Mouse (Mus musculus) frontal cortex, adult 2 months (tissue): ENCODE data around the gene Pfdn4. TPM values are rescaled to one million over a fixed set of nuclear protein-coding genes. Genes with fewer than 3 reads are reported as not detected.
"Not testable (repeated sequence)": the region's sequence is repeated elsewhere in the genome, so short reads cannot be mapped to it uniquely, and the experiment has no call there.

ENCODE experiments used
- DNase-seq, 2 experiments: peaks; one replicate each; pipeline ENCODE4 v3.0.0; 2022; ENCODE audit warnings: low spot score in 1 of 2; ENCODE audit errors: extremely low spot score in 1 of 2
- polyA plus RNA-seq: library from polyadenylated mRNA; depleted of rRNA; stranded (reverse); fragments of >200 nt; gene quantifications from 2 replicates; pipeline ENCODE4 v1.2.3, GENCODE M21; 2012; rRNA removed

Gene Pfdn4
- polyA plus RNA-seq: 30.8 and 32.9 TPM in 2 replicates

GRCm38 (mm10) chr2:170496154-170496930 lies at the start of gene Pfdn4:
Pfdn4 (plus strand) TSS chr2:170496428.
- DNase-seq: no peak

- DNase-seq: no peak
These were observed 49.3 kb upstream of the Pfdn4 start for GRCm38 (mm10) chr2:170446843-170447383.

DNA sequence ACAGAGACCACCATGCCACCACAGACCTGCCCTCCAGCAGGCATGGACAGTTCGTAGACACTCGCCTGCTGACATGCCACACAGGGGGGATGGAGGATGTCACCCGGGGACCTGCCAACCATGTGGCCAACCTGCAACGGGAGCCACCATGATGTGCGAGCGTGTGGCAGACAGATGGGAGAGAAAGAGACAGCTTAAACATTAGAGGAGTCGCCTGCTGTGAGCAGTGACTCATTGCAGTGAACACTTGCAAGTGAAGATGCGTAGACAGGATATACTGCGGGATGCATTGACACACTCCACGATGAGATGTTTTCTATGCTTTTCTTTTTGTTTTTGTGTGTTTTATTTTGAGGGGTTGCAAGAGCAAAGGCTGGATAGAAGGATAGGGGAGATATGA lies 48.6 kb upstream of the Pfdn4 start:
- peak in 1 of 2 experiments; percentile 46 for DNase-seq

DNA sequence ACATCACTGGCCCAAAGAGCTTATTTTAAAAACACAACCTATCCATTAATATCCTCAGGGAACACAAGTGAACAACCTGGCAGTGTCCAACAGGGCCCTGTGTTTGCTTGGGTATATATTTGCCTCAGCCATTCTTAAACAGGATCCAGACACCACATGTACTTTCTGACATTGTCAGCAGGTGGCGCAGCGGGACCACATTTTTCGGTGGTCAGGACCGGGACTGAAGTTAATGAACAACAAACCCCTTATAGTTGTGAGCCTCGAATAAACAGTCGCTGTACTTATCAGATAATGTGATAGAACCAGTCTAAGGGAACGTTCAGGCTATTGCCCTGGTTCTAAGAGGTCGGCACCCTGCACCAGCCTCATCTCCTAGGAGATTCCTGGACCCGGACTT lies 45.3 kb upstream of the Pfdn4 start:
- peak; percentile 11 to 79 for DNase-seq

DNA sequence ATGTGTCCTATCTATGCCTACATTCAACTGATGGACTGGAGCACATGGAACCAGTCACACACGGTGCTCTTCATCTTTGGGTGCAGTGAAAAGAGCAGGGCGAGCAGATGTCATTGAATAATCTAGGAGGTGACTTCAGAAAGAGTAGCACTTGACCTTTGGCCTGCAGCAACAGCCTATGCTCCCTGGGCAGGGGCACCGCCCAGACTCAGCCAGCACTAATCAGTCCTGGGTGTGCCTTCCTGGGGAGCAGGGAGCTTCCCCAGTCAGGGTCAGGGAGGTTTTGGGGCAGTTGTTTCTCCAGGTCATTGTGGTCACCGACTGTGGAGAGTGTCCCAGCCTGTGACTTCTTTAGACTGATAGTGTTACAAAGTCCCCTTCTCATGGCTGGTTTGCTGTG lies 42.4 kb upstream of the Pfdn4 start:
- not testable (repeated sequence) for DNase-seq

GRCm38 (mm10) chr2:170459183-170459582 lies 37.0 kb upstream of the Pfdn4 start:
- DNase-seq: no peak

DNA sequence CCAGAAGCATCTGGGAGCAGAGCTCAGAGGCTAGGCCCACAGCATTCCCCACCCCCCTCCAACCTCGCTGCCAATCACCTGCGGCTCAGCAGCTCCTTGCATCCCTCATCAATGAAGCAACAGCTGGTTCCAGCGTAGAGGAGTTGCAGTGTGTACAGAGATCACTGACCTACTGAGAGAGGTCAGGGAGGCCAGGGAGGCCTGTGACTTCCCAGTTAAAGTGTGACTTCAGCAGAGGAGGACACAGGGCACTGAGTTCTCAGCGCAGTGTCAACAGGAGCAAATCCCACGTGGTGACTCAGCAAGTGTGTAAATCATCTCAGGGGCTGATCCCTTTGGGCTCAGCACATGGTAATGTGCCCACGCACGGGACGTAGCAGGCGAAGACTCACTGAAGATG lies 36.4 kb upstream of the Pfdn4 start:
- no peak for DNase-seq

GRCm38 (mm10) chr2:170461652-170462051 lies 34.6 kb upstream of the Pfdn4 start:
- DNase-seq: no peak

- DNase-seq: no peak
These were observed 31.4 kb upstream of the Pfdn4 start for GRCm38 (mm10) chr2:170464817-170465216.

DNA sequence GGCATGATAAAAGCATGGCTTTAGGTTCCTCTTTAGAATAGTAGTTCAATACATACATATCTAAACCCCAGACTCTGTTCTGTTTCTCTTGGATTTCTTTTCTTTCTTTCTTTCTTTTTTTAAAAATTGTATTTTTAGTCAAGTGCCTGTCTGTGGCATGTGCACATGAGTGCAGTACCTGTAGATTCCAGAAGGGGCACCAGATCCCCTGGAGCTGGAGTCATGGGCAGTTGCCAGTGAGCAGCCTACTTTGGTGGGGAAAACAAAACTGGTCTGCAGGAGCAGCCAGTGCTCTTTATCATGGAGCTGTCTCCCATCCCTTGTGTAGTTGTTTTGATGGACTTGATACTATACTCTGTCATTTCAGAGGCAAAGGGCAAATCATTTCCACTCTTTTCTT lies 28.2 kb upstream of the Pfdn4 start:
- DNase-seq: peak in 1 of 2 experiments; percentile 13

GRCm38 (mm10) chr2:170469616-170470308 lies 26.5 kb upstream of the Pfdn4 start:
- peak; percentile 11 to 60 for DNase-seq

DNA sequence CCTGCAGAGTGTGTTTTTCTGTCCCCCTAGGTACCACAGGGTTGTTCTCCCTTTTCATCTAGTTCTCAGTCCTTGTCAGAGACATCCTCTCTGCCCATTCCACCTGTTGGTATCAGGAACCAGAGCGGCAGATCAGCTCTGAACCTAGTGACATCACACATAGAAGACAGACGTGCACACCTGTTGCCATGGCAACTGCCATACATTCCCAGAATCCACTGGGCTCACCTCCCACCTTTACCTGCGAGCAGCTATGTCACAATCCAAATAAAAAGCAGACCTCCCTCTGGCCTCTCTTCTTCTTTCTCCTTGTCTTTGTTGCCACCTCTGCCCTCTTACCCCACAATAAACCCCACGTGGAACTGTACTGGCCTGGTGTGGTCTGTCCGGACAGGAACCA lies 25.6 kb upstream of the Pfdn4 start:
- DNase-seq: no peak

- DNase-seq: no peak
These were observed 22.1 kb upstream of the Pfdn4 start for GRCm38 (mm10) chr2:170474125-170474524.

DNA sequence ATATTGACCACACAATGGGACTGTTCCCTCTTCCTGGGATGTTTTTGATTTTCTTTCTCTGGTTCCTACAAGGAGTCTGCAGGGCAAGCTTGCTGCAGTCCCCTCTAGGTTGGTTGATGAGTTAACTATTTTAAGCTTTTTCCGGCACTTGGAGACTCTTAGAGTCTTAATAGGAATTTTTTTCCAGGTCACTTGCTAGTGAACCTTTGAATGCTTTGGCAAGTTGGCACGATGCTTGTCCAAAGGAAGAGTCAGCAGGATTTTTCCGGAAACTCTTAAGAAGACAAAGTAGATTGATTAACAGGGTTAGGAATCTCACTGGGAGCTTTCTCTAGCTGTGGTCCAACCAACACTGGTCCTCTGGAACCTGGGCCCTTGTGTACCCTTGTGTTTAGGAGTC lies 21.1 kb upstream of the Pfdn4 start:
- no peak for DNase-seq

DNA sequence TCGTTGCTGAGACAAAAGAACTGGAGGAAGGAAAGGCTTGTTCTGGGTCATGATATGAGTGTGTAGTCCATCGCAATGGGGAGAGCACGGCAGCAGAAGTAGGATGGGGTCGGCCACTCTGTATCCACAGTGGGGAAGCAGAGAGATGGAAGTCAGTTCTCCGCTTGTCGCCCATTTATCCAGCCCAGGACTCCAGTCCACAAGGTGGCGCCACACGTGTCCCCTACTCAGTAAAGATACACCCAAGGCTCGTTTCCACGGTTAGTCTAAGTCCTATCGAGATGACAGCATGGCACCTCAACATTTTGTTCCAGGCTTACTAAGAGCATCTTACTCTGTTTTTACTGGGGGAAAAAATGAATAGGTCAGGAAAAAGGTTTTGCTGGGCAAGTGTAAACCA lies 20.0 kb upstream of the Pfdn4 start:
- DNase-seq: no peak

DNA sequence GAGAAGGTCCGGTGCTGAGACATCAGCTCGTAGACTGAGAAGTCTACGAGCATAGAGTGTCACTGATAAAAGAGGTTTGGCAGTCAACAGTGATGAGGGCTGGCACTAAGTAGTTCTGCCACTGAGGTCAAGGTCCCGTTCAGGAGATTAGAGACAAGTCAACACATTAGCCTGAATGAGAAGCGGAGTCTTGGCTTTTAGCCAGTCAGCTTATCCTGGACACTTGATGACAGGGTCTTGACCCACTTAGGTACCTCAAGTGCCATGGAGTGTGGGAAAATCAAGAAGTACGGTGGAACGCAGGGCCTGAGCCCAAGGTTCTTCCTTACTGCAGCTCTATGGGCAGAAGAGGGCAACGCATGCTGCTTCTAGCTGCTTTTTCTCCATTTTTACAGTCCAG lies 19.6 kb upstream of the Pfdn4 start:
- no peak for DNase-seq

DNA sequence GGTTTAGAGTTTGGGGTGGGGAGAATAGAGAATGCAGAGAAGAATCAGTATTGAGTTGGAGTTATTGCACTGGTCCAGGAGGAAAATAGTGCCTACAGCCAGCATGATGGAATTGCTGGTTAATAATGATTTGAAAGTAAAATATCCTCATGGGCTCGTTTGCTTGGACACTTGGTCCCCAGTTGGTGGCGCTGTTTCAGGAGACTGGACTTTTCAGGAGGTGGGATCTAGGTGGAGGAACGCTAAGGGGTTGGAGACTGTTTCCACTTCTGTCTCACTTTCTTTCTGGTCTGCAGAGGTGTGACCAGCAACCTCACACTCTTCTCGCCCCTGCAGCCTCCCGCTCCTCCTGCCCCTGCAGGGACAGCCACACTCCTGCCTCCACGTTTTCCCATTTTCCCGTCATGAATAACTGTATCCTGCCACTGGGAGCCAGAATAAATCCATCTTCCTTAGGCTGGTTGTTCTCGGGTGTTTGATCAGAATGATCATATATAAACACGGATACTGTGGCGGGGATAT lies 14.1 kb upstream of the Pfdn4 start:
- DNase-seq: no peak

DNA sequence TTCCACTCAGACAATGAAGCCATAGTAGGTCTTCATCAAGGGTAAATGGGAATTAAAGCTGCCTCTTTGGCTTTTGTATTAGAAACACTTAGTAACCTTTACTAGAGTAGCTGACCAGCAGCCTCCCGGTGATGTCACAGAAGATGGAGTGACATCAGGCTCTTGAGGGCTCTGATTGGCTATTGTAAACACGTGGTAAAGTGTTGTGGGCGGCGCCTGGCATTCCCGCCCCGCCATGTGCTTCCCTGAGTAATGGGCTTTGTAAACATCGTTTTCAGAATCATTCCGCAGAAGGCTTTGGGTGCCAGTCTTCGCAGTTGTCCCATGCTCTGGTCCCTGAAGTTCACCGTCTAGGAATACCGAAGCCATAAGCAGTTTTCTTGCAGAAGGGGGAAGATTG lies 12.3 kb upstream of the Pfdn4 start:
- no peak for DNase-seq

DNA sequence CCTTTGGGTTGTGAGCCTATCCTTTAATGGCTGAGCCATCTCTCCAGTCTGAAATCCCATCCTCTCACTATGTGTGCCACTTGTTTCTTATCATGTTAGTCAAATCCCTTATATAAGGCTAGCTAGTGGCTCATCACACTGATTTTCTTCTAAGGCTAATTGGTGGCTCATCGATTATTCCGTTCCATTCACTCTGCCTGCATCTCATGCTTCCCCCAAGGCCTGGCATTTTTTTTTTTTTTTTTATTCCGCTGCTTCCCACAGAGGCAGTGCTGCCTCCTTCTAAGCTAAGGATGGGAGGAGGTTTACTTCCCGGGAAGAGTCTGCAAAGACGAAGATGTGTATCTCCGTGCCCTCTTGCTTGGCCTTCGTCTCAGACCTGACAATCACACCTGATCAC lies 9.0 kb upstream of the Pfdn4 start:
- no peak for DNase-seq

- DNase-seq: peak in 1 of 2 experiments; percentile 47
These were observed 8.2 kb upstream of the Pfdn4 start for GRCm38 (mm10) chr2:170487890-170488502.
